Mouse (Mus musculus) small intestine, adult 2 months (tissue): Measurements from ENCODE around the gene Rab29. TPM values are rescaled to one million over a fixed set of nuclear protein-coding genes. Genes with fewer than 3 reads are reported as not detected.

Experiments
- H3K27ac ChIP-seq: fragments of 200-500 bp; 2 replicates; pipeline ENCODE4 v1.5.1; 2012; ENCODE audit warnings: low read depth, low read length, control low read depth, inconsistent platforms; ENCODE audit not compliant: insufficient read depth
- H3K27me3 ChIP-seq: fragments of 200-500 bp; 2 replicates; pipeline ENCODE4 v1.6.1; 2012; ENCODE audit warnings: mild to moderate bottlenecking, moderate library complexity, low read length, inconsistent platforms; ENCODE audit not compliant: control insufficient read depth, insufficient read depth
- H3K36me3 ChIP-seq: fragments of 200-500 bp; 2 replicates; pipeline ENCODE4 v1.6.1; 2012; ENCODE audit warnings: mild to moderate bottlenecking, low read length, control low read depth, inconsistent platforms; ENCODE audit not compliant: control insufficient read depth, insufficient read depth
- H3K4me1 ChIP-seq: fragments of 200-500 bp; 2 replicates; pipeline ENCODE4 v1.6.1; 2012; ENCODE audit warnings: low read length, inconsistent platforms, mixed read lengths; ENCODE audit not compliant: control insufficient read depth, insufficient read depth, insufficient read length
- H3K4me3 ChIP-seq: fragments of 200-500 bp; 2 replicates; pipeline ENCODE4 v1.5.1; 2012; ENCODE audit warnings: low read depth, mild to moderate bottlenecking, control low read depth, inconsistent platforms, low read length, moderate library complexity
- CTCF ChIP-seq: fragments of 200-500 bp; IDR thresholded peaks from 2 replicates; pipeline ENCODE4 v1.5.1; 2012; ENCODE audit warnings: low read depth, mild to moderate bottlenecking, control low read depth, inconsistent platforms, low read length, moderate library complexity, mixed read lengths; ENCODE audit not compliant: insufficient replicate concordance, insufficient read length; ENCODE audit errors: extremely low read depth
- POLR2A ChIP-seq: fragments of 200-500 bp; IDR thresholded peaks from 2 replicates; pipeline ENCODE4 v1.6.1; 2012; ENCODE audit warnings: low read depth, mild to moderate bottlenecking, control low read depth, inconsistent platforms, low read length, moderate library complexity
- WGBS: fragments of 180-500 bp; shearing (Covaris S2); methylation state at CpG from one replicate; pipeline ENCODE4 v1.1.7; 2018; 5-methylcytosine and 5-hydroxymethylcytosine counted together
- polyA plus RNA-seq: library from polyadenylated mRNA; depleted of rRNA; stranded (reverse); fragments of >200 nt; gene quantifications from 2 replicates; pipeline ENCODE4 v1.2.3, GENCODE M21; 2012

Gene Rab29
- polyA plus RNA-seq, 1 experiment, result 10.3 TPM

GRCm38 (mm10) chr1:131866304-131866999 is 572 bp upstream of the Rab29 start:
- no peaks in the 10 kb centered on the region; the same call in 1 of the 2 replicates for H3K4me1 ChIP-seq
- H3K36me3 ChIP-seq, result no peaks in the 10 kb centered on the region
- TF ChIP-seq POLR2A, result no peak
- TF ChIP-seq CTCF, result no peak
- H3K27me3 ChIP-seq, result no peaks in the 10 kb centered on the region
- WGBS, result 66% methylated on average over 6 of the region's 6 CpGs
- H3K4me3 ChIP-seq, result no peak overlapping the region
- no peak overlapping the region for H3K27ac ChIP-seq

- Histone ChIP-seq H3K36me3 (peaks cover 7% of the 10 kb centered on the region; the same call in 1 of the 2 replicates), H3K27me3 (no peaks in the 10 kb centered on the region), H3K4me3 (peak overlapping the region; percentile 95), H3K4me1 (no peaks in the 10 kb centered on the region; the same call in 1 of the 2 replicates), H3K27ac (no peak overlapping the region)
- TF ChIP-seq CTCF (no peak), POLR2A (no peak)
- WGBS, result 17% methylated on average over 10 of the region's 10 CpGs
Observed at GRCm38 (mm10) chr1:131867946-131868290, 894 bp downstream of the Rab29 start.

GRCm38 (mm10) chr1:131869561-131869960 is 2.5 kb downstream of the Rab29 start:
- no peak overlapping the region for H3K4me3 ChIP-seq
- H3K36me3 ChIP-seq, result peaks cover 7% of the 10 kb centered on the region
- H3K27me3 ChIP-seq, result no peaks in the 10 kb centered on the region
- no peak for TF ChIP-seq POLR2A
- TF ChIP-seq CTCF, result no peak
- no peaks in the 10 kb centered on the region; the same call in 1 of the 2 replicates for H3K4me1 ChIP-seq
- no peak overlapping the region for H3K27ac ChIP-seq
- 97% methylated on average over 2 of the region's 2 CpGs for WGBS

GRCm38 (mm10) chr1:131872856-131873255 is 5.8 kb downstream of the Rab29 start:
- Histone ChIP-seq H3K27ac (no peak overlapping the region), H3K36me3 (peaks cover 7% of the 10 kb centered on the region), H3K4me3 (no peak overlapping the region), H3K27me3 (no peaks in the 10 kb centered on the region), H3K4me1 (no peaks in the 10 kb centered on the region)
- 71% methylated on average over 1 of the region's 1 CpGs for WGBS
- TF ChIP-seq CTCF (no peak), POLR2A (no peak)

- Histone ChIP-seq H3K36me3 (no peaks in the 10 kb centered on the region), H3K27me3 (no peaks in the 10 kb centered on the region), H3K4me3 (no peak overlapping the region), H3K4me1 (no peaks in the 10 kb centered on the region), H3K27ac (no peak overlapping the region)
- TF ChIP-seq CTCF (no peak), POLR2A (no peak)
- 78% methylated on average over 2 of the region's 2 CpGs for WGBS
Observed at GRCm38 (mm10) chr1:131879816-131880215, 12.8 kb downstream of the Rab29 start.

GRCm38 (mm10) chr1:131882787-131883186 is 15.8 kb downstream of the Rab29 start:
- H3K27me3 ChIP-seq, result no peaks in the 10 kb centered on the region
- WGBS, result 60% methylated on average over 2 of the region's 2 CpGs
- H3K4me3 ChIP-seq, result no peak overlapping the region
- H3K4me1 ChIP-seq, result no peaks in the 10 kb centered on the region
- no peaks in the 10 kb centered on the region for H3K36me3 ChIP-seq
- TF ChIP-seq POLR2A (no peak), CTCF (peak; percentile 29; the same call in 1 of the 2 replicates)
- no peak overlapping the region for H3K27ac ChIP-seq

- Histone ChIP-seq H3K4me1 (no peaks in the 10 kb centered on the region; the same call in 1 of the 2 replicates), H3K36me3 (no peaks in the 10 kb centered on the region), H3K4me3 (no peak overlapping the region), H3K27me3 (no peaks in the 10 kb centered on the region), H3K27ac (no peak overlapping the region)
- 80% methylated on average over 2 of the region's 2 CpGs for WGBS
- no peak for TF ChIP-seq POLR2A
- TF ChIP-seq CTCF, result no peak
Observed at GRCm38 (mm10) chr1:131886173-131886572, 19.1 kb downstream of the Rab29 start.
